Mouse (Mus musculus) midbrain, embryonic 15.5 days (tissue): ENCODE results near the gene Pde6d. TPM values are rescaled to one million over a fixed set of nuclear protein-coding genes. Genes with fewer than 3 reads are reported as not detected.

Experiments used
- ATAC-seq: fragments of 200-750 bp; cut with Nextera tagmentation; replicated peaks from 2 replicates; pipeline ENCODE4 v1.8.0; 2017; ENCODE audit warnings: moderate TSS enrichment
- H3K27ac ChIP-seq: fragments of 300-500 bp; sonication (generic); 2 replicates; pipeline ENCODE4 v1.5.1; 2015; ENCODE audit warnings: mild to moderate bottlenecking, inconsistent platforms
- H3K27me3 ChIP-seq: fragments of 300-500 bp; sonication (generic); replicated peaks from 2 replicates; pipeline ENCODE4 v1.6.1; 2015; ENCODE audit warnings: inconsistent platforms
- H3K36me3 ChIP-seq: fragments of 300-500 bp; sonication (generic); replicated peaks from 2 replicates; pipeline ENCODE4 v1.6.1; 2015; ENCODE audit warnings: inconsistent platforms
- H3K4me1 ChIP-seq: fragments of 300-500 bp; sonication (generic); 2 replicates; pipeline ENCODE4 v1.6.1; 2015; ENCODE audit warnings: inconsistent platforms
- H3K4me2 ChIP-seq: fragments of 300-500 bp; sonication (generic); 2 replicates; pipeline ENCODE4 v1.6.1; 2015; ENCODE audit warnings: inconsistent platforms, mild to moderate bottlenecking, moderate library complexity
- H3K4me3 ChIP-seq: fragments of 300-500 bp; sonication (generic); 2 replicates; pipeline ENCODE4 v1.5.1; 2015; ENCODE audit warnings: mild to moderate bottlenecking, inconsistent platforms
- H3K9ac ChIP-seq: fragments of 300-500 bp; sonication (generic); 2 replicates; pipeline ENCODE4 v1.6.1; 2015; ENCODE audit warnings: mild to moderate bottlenecking, inconsistent platforms
- H3K9me3 ChIP-seq: fragments of 300-500 bp; sonication (generic); 2 replicates; pipeline ENCODE4 v1.6.1; 2016; ENCODE audit warnings: inconsistent platforms
- WGBS: fragments of 180-500 bp; shearing (Covaris S2); methylation state at CpG from one replicate; pipeline ENCODE4 v1.1.7; 2015; ENCODE audit warnings: mixed read lengths; 5-methylcytosine and 5-hydroxymethylcytosine counted together
- polyA plus RNA-seq: library from polyadenylated mRNA; unstranded; fragments of >200 nt; fragmentation: Nextera tagmentation; extraction: Ambion mirVana; gene quantifications from 2 replicates; pipeline ENCODE4 v1.2.1, GENCODE M21; 2015

Gene Pde6d
- polyA plus RNA-seq, 1 experiment from 2014 or later = 103 TPM

DNA sequence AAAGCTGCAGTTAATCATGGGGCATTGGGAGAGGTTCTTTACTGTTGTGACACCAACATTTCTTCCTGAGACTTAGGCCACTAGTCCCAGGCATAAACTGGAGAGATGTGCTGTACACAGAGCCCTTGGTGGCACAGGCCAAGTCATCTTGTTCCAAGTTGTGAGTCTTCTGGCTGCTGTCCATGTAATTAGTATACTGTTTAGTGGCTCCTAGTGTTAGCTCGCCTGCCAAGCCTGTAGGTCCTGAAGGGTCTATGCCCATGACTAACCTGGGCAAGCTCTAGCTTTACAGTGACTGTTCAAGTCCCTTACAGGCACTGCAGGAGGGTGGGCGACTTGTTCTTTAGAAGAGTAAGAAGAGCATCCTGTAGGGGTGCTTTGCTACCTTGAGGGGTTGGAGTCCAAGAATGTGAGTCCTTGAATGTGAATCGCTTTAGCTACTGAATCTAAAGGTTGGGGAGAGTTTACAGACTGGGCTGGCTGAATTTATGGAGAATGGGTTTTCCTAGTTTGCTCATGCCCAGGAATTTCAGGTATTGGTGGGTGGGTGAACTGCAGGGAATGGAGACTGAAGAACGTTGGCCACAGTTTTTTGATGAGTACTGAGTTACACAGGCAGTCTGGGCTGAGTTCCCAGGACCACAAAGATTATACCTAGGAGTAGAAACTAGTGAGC, 51.4 kb downstream of the Pde6d start:
- 11% methylated on average over 4 of the region's 4 CpGs for WGBS
- Histone ChIP-seq H3K4me2 (no peak overlapping the region), H3K4me3 (no peak overlapping the region)

DNA sequence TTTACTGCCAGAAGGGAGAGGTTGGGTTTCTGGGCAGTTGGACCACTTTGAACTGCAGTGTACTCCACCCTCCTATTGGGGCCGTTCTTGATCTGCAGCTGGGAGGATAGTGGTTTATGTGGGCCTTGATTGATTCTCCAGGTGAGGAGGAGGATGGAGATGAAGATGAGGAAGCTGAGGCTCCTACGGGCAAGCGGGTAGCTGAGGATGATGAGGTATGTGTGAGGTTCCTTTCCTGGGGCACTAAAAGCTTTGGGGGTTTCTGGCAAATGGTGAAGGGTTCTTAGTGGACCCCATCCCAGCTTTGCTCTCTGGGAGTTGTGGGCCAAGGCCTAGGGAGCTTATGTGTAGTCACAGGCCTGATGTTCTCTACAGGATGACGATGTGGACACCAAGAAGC, 52.8 kb downstream of the Pde6d start:
- Histone ChIP-seq H3K36me3 (peaks cover 6% of the 10 kb centered on the region; the same call in 1 of the 2 replicates), H3K4me2 (peak overlapping the region; percentile 91), H3K4me3 (peak overlapping the region; percentile 75), H3K27ac (peak overlapping the region; percentile 100; the same call in 1 of the 2 replicates), H3K9ac (peak overlapping the region; percentile 81), H3K9me3 (no peaks in the 10 kb centered on the region), H3K27me3 (no peaks in the 10 kb centered on the region), H3K4me1 (peaks cover 41% of the 10 kb centered on the region)
- WGBS = 40% methylated on average over 4 of the region's 4 CpGs
- ATAC-seq = no peak

More for the DNA sequence above, 51.4 kb downstream of the Pde6d start:
- Histone ChIP-seq H3K36me3 (peaks cover 8% of the 10 kb centered on the region; the same call in 1 of the 2 replicates), H3K9me3 (no peaks in the 10 kb centered on the region), H3K27ac (peak overlapping the region; percentile 25; the same call in 1 of the 2 replicates), H3K4me1 (peaks cover 39% of the 10 kb centered on the region), H3K9ac (no peak overlapping the region), H3K27me3 (no peaks in the 10 kb centered on the region)
- ATAC-seq = no peak

DNA sequence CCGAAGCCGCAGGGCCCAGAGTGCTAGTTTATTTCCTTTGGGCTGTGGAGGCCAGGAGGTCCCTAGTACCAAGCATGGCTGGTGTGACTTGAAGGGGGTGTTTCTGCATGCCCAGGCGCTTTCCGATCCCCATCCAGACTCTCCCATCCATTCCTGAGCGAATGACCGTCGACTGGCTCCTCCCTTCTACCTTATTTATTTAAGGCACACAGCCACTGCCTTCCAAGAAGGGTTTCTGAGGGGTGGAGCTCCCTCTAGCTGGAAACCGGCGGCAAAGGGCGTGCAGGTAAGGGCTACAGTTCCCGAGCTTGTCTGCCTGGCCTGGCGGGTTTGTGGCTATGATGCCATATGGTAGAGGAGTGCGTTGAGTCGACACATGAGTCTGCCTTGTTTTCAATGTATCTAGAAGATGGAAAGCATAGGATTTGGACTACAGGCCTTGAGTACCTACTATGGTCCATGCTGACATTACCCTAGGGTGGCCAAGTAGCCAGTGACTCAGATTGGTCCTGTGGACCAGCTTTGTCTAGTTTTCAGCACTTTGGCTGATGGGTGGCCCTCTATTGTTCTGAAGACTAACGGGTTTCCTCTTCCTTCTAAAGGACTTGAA, 53.8 kb downstream of the Pde6d start:
- ATAC-seq = no peak
- peaks cover 50% of the 10 kb centered on the region for H3K4me1 ChIP-seq
- no peaks in the 10 kb centered on the region for H3K9me3 ChIP-seq
- peaks cover 6% of the 10 kb centered on the region; the same call in 1 of the 2 replicates for H3K36me3 ChIP-seq
- H3K27me3 ChIP-seq = no peaks in the 10 kb centered on the region
- WGBS = 1% methylated on average over 15 of the region's 15 CpGs
- peak overlapping the region; percentile 100 for H3K27ac ChIP-seq
- peak overlapping the region; percentile 81 for H3K9ac ChIP-seq
- H3K4me3 ChIP-seq = peak overlapping the region; percentile 75
- H3K4me2 ChIP-seq = peak overlapping the region; percentile 91

DNA sequence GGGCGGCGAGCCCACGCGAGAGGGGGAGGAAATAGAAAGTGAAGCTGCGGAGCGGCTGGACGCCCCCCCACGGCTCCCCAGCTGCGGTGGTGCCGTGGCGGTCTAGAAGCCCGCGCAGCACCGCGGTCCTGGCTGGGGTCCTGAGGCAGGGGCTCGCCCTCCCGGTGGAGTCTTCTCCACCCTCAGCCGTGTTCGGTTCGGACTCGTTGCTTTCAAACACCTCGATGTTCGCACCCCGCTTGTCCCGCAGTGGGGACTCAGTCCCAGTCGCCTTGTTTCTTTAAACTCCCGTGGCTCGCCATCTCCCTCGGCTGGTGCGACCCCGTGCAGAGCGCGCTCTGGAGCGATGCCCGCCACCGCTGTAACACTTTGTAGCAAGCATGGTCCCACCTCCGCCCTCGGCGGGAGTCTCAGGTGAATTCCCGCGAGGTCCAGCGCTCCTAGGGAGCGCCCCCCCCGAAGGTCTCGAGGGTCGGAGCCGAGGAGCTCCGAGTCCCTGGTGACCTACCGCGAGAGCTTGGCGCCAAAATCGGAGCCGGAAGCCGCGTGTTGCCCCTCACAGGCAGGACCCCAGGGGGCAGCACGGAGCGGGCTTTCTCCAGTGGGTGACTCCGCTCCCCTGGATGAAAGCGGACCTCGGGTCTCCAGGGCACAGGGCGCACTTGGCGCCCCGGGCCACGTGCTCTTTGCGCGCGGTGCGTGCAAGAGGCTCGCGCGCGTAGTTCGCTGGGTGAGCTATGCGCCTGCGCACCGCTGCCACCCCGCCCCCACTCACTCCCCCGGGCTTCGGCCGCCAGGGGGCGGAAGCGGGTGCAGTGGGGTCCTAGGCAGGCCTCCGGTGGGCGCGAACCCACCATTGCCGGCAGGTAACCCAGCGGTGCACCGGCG, 54.6 kb downstream of the Pde6d start:
- H3K27me3 ChIP-seq = no peaks in the 10 kb centered on the region
- H3K4me1 ChIP-seq = peaks cover 44% of the 10 kb centered on the region
- H3K9me3 ChIP-seq = no peaks in the 10 kb centered on the region
- peaks cover 6% of the 10 kb centered on the region; the same call in 1 of the 2 replicates for H3K36me3 ChIP-seq
- peak overlapping the region; percentile 75 for H3K4me3 ChIP-seq
- H3K27ac ChIP-seq = peak overlapping the region; percentile 100
- under 1% methylated on average over 88 of the region's 89 CpGs for WGBS
- ATAC-seq = no peak
- H3K4me2 ChIP-seq = peak overlapping the region; percentile 91
- H3K9ac ChIP-seq = peak overlapping the region; percentile 81

DNA sequence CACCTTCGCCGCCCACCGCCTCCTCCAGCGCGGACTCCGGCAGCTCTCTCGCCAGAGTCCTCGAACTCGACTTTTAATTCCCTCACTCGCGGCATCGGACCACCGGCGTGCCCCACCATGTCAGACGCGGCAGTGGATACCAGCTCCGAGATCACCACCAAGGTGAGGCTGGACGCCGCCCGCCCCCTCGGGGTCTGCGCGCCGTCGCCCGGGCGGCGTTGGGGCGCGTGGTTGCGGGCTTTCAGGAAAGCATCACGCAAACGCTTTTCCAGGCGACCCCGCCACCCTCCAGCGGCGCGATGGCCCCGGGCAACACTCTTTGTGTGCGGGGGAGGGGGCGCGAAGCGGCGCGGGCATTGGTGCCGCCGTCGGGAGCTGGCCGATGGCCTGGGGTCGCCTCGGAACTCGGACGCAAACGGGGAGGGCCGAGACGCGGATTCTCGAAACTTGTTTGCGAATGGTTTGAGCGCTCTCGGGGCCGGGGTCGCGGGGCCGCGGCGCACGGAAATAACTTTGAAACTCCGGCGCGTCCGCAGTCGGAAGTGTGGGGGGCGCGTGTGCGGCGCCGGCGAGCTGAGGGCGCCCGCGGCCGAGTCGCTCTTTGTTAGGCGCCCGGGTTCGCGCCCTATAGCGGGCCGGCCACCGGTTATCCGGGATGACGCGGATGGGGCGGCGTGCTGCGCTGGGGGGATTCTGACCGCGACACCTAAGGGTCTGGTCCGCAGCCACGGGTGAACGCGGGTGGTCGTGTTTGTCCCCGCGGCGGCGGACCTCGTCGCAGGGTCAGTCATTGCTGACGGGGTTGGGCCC, 55.4 kb downstream of the Pde6d start:
- H3K9me3 ChIP-seq = no peaks in the 10 kb centered on the region
- peaks cover 45% of the 10 kb centered on the region for H3K4me1 ChIP-seq
- peak overlapping the region; percentile 75 for H3K4me3 ChIP-seq
- peak overlapping the region; percentile 91 for H3K4me2 ChIP-seq
- H3K27me3 ChIP-seq = no peaks in the 10 kb centered on the region
- peak overlapping the region; percentile 81 for H3K9ac ChIP-seq
- ATAC-seq = peak; percentile 8
- 1% methylated on average over 110 of the region's 111 CpGs for WGBS
- peaks cover 6% of the 10 kb centered on the region; the same call in 1 of the 2 replicates for H3K36me3 ChIP-seq
- peak overlapping the region; percentile 100 for H3K27ac ChIP-seq

DNA sequence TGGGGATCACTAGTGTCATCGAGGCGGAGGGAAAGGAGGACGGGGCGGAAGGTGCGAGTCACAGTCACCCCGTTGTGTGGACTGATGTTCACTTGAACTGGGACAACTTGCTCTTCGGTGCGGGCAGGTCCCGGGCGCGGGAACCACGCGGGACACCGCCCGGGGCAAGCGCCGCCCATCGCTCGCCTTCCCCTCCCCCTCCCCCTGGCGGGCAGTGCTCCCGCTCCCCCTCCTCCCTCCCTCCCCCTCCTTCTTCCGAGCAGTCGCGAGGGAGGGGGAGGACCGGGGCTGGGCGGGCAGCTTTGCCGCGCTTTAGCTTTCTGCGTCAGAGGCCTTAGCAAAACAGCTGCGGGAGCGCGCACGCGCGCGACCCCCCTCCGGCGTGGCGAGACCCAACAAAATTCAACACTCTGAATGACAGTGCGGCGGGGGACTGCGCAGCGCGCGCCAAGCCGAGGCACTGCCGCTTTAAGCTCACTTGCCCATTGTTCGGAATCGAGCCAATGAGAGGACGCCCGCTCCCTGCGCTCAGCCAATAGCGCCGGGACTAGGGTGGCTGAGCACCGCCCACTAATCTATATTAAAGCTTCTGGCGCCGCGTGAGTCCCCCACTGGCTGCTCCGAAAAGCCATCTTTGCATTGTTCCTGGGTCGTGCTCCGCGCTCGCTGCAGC, 56.2 kb downstream of the Pde6d start, which contains the start of gene Ptma:
Ptma (plus strand) TSS at position 611 of the 673 bp plus-strand sequence.
- peaks cover 6% of the 10 kb centered on the region; the same call in 1 of the 2 replicates for H3K36me3 ChIP-seq
- peaks cover 38% of the 10 kb centered on the region for H3K4me1 ChIP-seq
- H3K9me3 ChIP-seq = no peaks in the 10 kb centered on the region
- peak within 1 kb of the TSS; percentile 91 for H3K4me2 ChIP-seq
- peak within 1 kb of the TSS; percentile 100 for H3K27ac ChIP-seq
- under 1% methylated on average over 54 of the region's 63 CpGs for WGBS
- no peaks in the 10 kb centered on the region for H3K27me3 ChIP-seq
- peak; percentile 95 for ATAC-seq
- H3K9ac ChIP-seq = peak within 1 kb of the TSS; percentile 81
- peak within 1 kb of the TSS; percentile 75 for H3K4me3 ChIP-seq

DNA sequence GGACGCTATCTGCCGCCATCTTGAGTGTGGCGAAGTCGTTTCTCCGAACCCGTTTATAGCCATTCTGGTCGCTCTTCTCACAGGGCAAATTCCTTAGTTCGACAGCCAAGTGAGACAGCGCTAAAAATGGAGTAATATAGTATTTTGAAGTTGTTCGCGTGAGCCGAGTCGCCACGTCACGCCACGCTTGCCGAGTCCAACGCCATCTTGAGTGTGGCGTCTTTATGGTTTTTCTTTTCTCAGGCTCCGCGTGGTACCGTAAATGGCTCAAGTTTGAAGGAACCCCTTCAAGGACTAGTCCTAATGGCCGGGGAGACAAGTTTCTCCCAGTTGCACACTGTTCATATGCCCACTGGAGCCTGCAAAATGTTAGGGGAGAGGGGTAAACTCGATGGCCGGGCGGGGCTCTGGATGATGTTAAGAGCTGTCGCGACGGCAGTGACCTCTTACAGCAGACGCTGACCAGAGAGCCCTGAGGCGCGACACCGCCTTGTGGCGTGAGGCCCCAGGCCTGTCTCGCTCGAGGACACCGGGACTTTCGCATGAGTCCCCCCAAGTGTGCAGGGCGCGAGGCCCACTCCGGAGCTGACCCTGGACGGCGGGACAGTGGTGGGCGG, 56.8 kb downstream of the Pde6d start:
- H3K4me1 ChIP-seq = peaks cover 32% of the 10 kb centered on the region
- no peaks in the 10 kb centered on the region for H3K27me3 ChIP-seq
- H3K9ac ChIP-seq = peak overlapping the region; percentile 72
- ATAC-seq = peak; percentile 26; the same call in 1 of the 2 replicates
- under 1% methylated on average over 44 of the region's 44 CpGs for WGBS
- H3K4me3 ChIP-seq = peak overlapping the region; percentile 75
- H3K4me2 ChIP-seq = peak overlapping the region; percentile 86
- peak overlapping the region; percentile 100 for H3K27ac ChIP-seq
- H3K9me3 ChIP-seq = no peaks in the 10 kb centered on the region
- H3K36me3 ChIP-seq = peaks cover under 1% of the 10 kb centered on the region; the same call in 1 of the 2 replicates

DNA sequence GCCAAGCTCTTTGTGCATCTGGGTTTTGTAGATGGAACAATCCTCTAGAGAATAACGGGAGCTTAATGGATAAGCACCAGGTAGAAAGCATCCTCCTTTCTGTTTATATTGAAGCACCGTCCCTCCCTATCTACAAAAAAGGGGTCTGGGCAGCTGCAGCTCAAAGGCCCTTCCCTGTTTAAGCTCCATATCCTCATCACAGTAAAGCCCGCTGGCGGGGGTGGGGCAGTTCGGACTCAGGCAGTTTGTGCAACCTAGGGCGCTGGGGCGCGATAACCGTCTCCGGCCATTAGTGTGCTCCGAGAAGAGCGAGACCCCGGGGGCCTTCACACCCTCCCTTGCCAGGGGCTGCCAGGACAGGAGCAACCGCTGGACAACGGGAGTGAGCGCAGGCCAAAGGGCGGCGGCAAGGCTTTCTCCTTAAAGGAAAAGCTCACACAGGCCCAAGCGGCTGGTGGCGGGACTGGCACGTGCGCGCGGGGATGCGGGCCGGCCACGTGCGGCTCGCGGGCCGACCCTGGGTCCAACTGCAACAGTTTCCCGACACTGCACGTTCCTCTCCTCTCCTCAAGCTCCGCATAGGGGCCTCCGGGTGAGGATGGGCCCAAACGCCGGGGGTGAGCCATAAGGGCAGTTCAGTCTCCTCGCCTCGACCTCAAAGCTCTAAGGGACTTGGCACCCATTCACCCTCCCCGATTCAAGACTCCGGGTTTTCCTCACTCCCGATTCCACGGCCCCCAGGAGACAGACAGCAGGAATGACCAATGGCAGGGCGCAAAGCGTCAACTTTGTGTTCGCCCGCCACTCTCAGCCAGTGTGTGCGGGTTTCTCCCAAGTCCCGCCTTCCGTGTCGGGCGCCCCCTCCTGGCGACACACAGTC, 57.6 kb downstream of the Pde6d start:
- under 1% methylated on average over 52 of the region's 53 CpGs for WGBS
- Histone ChIP-seq H3K9me3 (no peaks in the 10 kb centered on the region), H3K4me3 (peak overlapping the region; percentile 75), H3K27ac (peak overlapping the region; percentile 100), H3K27me3 (no peaks in the 10 kb centered on the region), H3K4me2 (peak overlapping the region; percentile 86), H3K9ac (peak overlapping the region; percentile 72), H3K36me3 (no peaks in the 10 kb centered on the region), H3K4me1 (peaks cover 31% of the 10 kb centered on the region)
- peak; percentile 80 for ATAC-seq

DNA sequence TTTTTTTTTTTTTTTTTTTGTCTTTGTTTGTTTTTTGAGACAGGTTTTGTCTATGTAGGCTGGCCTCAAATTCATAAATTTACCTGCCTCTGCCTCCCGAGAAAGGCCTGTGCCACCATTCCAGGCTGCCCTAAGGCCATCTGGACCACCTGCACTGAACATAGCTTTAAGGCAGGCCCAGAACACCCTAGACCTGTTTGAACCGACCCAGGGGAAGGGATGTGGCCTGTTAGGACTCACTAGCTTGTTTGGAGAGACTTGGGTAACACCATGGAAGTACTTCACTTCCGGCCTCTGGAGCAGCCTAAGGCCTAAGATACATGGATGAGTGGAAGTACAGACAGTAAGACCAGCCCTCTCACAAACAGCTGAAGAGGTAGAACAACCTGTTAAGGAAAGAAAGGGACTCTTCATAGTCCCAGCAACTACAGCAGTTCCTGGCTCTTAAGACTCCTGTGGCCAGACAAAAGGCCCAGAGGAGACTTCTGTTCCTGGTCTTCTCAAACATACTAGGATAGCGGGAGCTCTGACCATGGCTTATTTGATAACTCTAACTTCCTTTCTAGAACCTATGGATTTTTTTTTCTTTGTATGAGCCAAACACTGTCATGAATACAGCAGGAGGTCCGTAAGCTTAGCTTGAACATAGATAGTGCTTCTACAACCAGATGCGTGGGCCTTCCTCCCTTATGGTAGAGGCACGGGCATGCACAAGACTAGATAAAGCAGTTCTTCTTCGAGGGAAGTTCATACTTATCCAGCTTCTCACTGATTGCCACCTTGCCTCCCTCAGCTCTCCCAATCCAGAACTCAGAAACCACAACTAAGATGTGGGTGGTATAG, 58.4 kb downstream of the Pde6d start:
- 90% methylated on average over 8 of the region's 8 CpGs for WGBS
- no peak for ATAC-seq
- peak overlapping the region; percentile 75 for H3K4me3 ChIP-seq

More for the DNA sequence above, 58.4 kb downstream of the Pde6d start:
- no peaks in the 10 kb centered on the region for H3K9me3 ChIP-seq
- peaks cover 22% of the 10 kb centered on the region for H3K4me1 ChIP-seq
- peak overlapping the region; percentile 50 for H3K9ac ChIP-seq
- H3K27ac ChIP-seq = peak overlapping the region; percentile 100
- peak overlapping the region; percentile 86 for H3K4me2 ChIP-seq
- no peaks in the 10 kb centered on the region for H3K27me3 ChIP-seq
- H3K36me3 ChIP-seq = no peaks in the 10 kb centered on the region
